Mouse (Mus musculus): ENCODE data around the gene Cit. TPM values are rescaled to one million over a fixed set of nuclear protein-coding genes. Genes with fewer than 3 reads are reported as not detected.

Gene Cit
- polyA plus RNA-seq (2015; fragmentation: Nextera tagmentation; extraction: Ambion mirVana), result 64.0 and 68.6 TPM in 2 replicates

DNA sequence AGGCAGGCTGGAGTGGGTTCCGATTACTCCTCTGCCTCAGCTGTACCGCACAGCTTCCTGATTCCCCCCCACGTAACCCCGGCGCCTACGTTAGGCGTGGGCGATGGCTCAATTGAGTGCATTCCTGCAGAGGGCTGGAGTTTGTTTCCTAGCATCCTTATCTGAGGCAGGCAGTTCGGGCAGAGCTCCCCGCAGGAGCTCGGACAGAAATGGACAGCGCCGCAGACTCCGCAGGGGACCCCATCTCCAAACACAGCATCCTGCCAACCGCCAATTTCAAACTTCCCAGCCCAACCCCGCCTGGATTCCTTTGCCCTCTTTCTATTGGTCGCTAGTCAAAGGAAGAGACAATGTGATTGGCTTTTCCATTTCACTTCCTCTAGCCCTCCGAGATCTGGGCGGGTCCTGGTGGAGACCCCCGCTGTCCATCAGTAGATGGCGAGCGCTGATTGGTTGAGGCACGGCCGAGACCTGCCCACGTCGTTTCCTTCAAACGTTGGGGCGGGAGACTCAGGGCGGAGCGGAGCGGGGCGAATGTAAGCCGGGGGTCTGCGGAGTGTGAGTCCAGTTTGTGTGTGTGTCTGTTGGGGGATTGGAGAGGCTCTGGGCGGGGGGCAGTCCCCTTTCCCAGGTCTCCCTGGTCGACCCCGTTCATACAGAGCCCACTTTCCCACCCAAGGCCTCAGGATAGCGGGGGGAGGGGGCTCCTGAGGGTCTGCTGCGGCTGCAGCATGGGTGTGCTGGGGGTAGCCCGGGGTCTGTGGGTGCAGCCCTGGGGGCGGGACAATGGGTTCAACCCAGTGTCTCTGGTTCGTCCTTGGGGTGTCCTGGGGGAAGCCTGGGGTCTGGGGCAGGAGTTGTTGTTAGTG, at the start of gene Cit:
TSS of gene Cit (plus strand) at position 513 of the 869 bp plus-strand sequence.

GRCm38 (mm10) chr5:116024327-116024739, 179.3 kb downstream of the Cit start, which contains the start of gene Prkab1:
Gene Prkab1 (minus strand): TSS chr5:116024508.

Other genes with a start within 250 kb of the Cit start
- gene Rab35, start 213.4 kb upstream of the Cit start, polyA plus RNA-seq (2015; fragmentation: Nextera tagmentation; extraction: Ambion mirVana), result 27.4 and 27.6 TPM in 2 replicates
- 39.7 and 47.6 TPM in 2 replicates for gene Bicdl1, start 113.7 kb upstream of the Cit start, polyA plus RNA-seq (2015; fragmentation: Nextera tagmentation; extraction: Ambion mirVana)
- gene Prkab1, start 179.2 kb downstream of the Cit start, polyA plus RNA-seq (2015; fragmentation: Nextera tagmentation; extraction: Ambion mirVana), result 41.7 and 46.0 TPM in 2 replicates
- gene Tmem233, start 238.0 kb downstream of the Cit start, polyA plus RNA-seq (2015; fragmentation: Nextera tagmentation; extraction: Ambion mirVana), result 0.57 TPM in 1 of 2 replicates, not detected in the other